Mouse (Mus musculus): Measurements from ENCODE around the gene Arfgef2.

GRCm38 (mm10) chr2:166806813-166807212 is 1.4 kb downstream of the Arfgef2 start:
- TF ChIP-seq CTCF (IDR thresholded peaks at IDR 0.05) (no peak), POLR2A (IDR thresholded peaks at IDR 0.05; ENCODE audit: insufficient read depth, low read depth, low read length) (no peak)

All from heart, adult 2 months (tissue).